Mouse (Mus musculus) neural tube, embryonic 11.5 days (tissue): ENCODE results near the gene Apob. TPM values are rescaled to one million over a fixed set of nuclear protein-coding genes. Genes with fewer than 3 reads are reported as not detected.
"Not testable (repeated sequence)": the region's sequence is repeated elsewhere in the genome, so short reads cannot be mapped to it uniquely, and the experiment has no call there.

Experiments used
- ATAC-seq: fragments of 200-750 bp; cut with Nextera tagmentation; 2 replicates; pipeline ENCODE4 v1.8.0; 2017; ENCODE audit warnings: moderate number of reproducible peaks, mild to moderate bottlenecking, moderate TSS enrichment, moderate library complexity; ENCODE audit not compliant: insufficient read depth, low FRiP score, low TSS enrichment
- DNase-seq: peaks from one replicate; pipeline ENCODE4 v3.0.0-alpha.2; 2015; ENCODE audit warnings: low spot score
- H3K27ac ChIP-seq: fragments of 300-500 bp; sonication (generic); 2 replicates; pipeline ENCODE4 v1.5.1; 2014; ENCODE audit warnings: low read depth, mild to moderate bottlenecking, low read length
- H3K27me3 ChIP-seq: fragments of 300-500 bp; sonication (generic); 2 replicates; pipeline ENCODE4 v1.6.1; 2014; ENCODE audit warnings: mild to moderate bottlenecking, low read length, mixed read lengths; ENCODE audit not compliant: control insufficient read depth, insufficient read depth
- H3K36me3 ChIP-seq: fragments of 300-500 bp; sonication (generic); 2 replicates; pipeline ENCODE4 v1.6.1; 2014; ENCODE audit warnings: mild to moderate bottlenecking, low read length, moderate library complexity, mixed read lengths; ENCODE audit not compliant: control insufficient read depth, insufficient read depth
- H3K4me1 ChIP-seq: fragments of 300-500 bp; sonication (generic); 2 replicates; pipeline ENCODE4 v1.6.1; 2014; ENCODE audit warnings: low read length, mixed read lengths; ENCODE audit not compliant: control insufficient read depth, insufficient read depth
- H3K4me2 ChIP-seq: fragments of 300-500 bp; sonication (generic); 2 replicates; pipeline ENCODE4 v1.6.1; 2014; ENCODE audit warnings: low read depth, mild to moderate bottlenecking, moderate library complexity
- H3K4me3 ChIP-seq: fragments of 300-500 bp; sonication (generic); 2 replicates; pipeline ENCODE4 v1.5.1; 2014; ENCODE audit warnings: low read depth, low read length
- H3K9ac ChIP-seq: fragments of 300-500 bp; sonication (generic); 2 replicates; pipeline ENCODE4 v1.6.1; 2014; ENCODE audit warnings: mild to moderate bottlenecking, low read length
- H3K9me3 ChIP-seq: fragments of 300-500 bp; sonication (generic); 2 replicates; pipeline ENCODE4 v1.6.1; 2016; ENCODE audit warnings: low read length; ENCODE audit not compliant: control insufficient read depth
- WGBS: fragments of 180-500 bp; shearing (Covaris S2); extraction: QIAGEN DNeasy Blood & Tissue Kit; methylation state at CpG from one replicate; pipeline ENCODE4 v1.1.7; 2014; 5-methylcytosine and 5-hydroxymethylcytosine counted together
- polyA plus RNA-seq: library from polyadenylated mRNA; unstranded; fragments of >200 nt; fragmentation: Nextera tagmentation; extraction: Ambion mirVana; gene quantifications from 2 replicates; pipeline ENCODE4 v1.2.1, GENCODE M21; 2014

The Apob gene
- polyA plus RNA-seq, 1 experiment from 2014 or later, result 0.08 TPM

DNA sequence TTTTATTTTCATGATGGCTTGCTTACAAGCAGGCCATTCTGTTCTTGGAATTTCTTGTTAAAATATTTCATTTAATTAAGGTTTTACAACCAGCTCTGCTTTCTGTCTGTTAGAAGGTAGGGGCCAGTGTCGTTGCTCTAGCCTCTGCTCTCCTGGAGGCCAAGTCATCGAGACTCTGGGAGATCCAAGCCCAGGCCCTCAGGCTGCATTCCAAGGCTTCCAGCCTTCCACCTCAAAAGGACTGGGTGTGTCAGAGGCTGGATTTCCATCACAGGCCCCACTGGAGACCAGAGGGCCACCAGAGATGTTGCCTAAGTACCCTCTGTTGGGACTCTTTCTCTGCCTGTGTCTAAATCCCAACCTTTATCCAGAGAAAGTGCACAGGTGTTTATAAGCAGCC, 52.6 kb downstream of the Apob start:
- Histone ChIP-seq H3K27me3 (peaks cover 16% of the 10 kb centered on the region), H3K4me2 (no peak overlapping the region), H3K4me1 (no peaks in the 10 kb centered on the region), H3K36me3 (no peaks in the 10 kb centered on the region), H3K9me3 (no peaks in the 10 kb centered on the region), H3K9ac (no peak overlapping the region), H3K27ac (no peak overlapping the region), H3K4me3 (no peak overlapping the region)
- 62% methylated on average over 2 of the region's 2 CpGs for WGBS
- DNase-seq (no peak), ATAC-seq (no peak)

DNA sequence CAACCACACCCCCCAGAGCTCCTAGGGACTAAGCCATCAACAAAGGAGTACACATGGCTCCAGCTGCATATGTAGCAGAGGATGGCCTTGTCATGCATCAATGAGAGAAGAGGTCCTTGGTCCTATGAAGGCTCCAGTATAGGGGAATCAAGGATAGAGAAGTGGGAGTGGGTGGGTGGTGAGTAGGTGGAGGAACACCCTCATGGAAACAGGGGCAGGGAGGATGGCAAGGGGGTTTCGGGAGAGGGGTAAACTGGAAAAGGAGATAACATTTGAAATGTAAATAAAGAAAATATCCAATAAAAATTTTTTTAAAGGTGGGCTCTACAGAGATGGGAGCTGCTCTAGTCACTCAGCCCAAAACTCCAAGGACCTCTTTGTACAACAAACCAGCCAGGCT, 53.7 kb downstream of the Apob start:
- ATAC-seq, H3K4me1 ChIP-seq: not testable (repeated sequence)
- WGBS, result 92% methylated on average over 1 of the region's 1 CpGs

DNA sequence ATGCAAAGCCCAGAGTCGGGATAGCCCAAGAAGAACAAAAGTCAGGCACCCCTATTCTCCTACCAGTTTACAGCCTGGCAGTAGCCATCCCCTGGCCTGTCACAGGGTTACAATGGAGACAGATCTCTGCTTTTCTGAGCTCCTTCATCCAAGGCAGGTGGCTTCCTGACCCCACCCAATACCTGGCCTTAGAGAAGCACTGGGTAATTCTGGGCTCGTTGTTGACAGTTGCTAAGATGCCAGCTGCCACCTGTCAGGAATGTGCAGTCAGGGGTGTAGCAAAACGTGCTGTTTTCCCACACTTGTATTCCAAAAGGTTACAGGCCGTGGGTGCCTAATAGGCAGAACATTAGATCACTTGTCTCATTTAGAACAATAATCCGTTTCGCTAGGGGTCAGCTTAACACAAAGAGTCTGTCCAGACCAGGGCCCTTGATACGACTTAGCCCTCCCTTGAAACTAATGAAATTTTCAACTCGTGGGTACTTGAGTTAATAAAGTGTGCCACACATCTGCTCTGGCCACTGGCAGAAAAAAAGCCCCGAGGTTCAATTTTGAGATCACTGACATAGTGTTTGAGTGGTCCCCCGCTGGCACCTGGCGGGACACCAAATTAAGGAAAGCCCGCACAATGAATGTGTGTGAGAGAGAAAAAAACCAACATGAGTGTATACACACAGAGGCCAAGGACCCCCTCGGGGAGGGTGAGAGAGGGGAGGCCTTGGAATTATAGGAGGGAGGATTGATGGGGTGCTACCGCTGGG, 54.3 kb downstream of the Apob start:
- DNase-seq (peak; percentile 57), ATAC-seq (peak; percentile 84)
- no peak overlapping the region for H3K4me2 ChIP-seq
- WGBS, result 26% methylated on average over 14 of the region's 14 CpGs
- H3K36me3 ChIP-seq, result no peaks in the 10 kb centered on the region
- no peaks in the 10 kb centered on the region for H3K9me3 ChIP-seq
- no peak overlapping the region for H3K27ac ChIP-seq
- peaks cover 21% of the 10 kb centered on the region for H3K27me3 ChIP-seq
- H3K4me1 ChIP-seq, result no peaks in the 10 kb centered on the region
- no peak overlapping the region for H3K9ac ChIP-seq
- H3K4me3 ChIP-seq, result no peak overlapping the region

More for the DNA sequence above, 53.7 kb downstream of the Apob start:
- H3K9ac ChIP-seq, H3K36me3 ChIP-seq, H3K27ac ChIP-seq, H3K4me2 ChIP-seq, H3K4me3 ChIP-seq, H3K9me3 ChIP-seq, DNase-seq: not testable (repeated sequence)
- H3K27me3 ChIP-seq, result peaks cover 21% of the 10 kb centered on the region

DNA sequence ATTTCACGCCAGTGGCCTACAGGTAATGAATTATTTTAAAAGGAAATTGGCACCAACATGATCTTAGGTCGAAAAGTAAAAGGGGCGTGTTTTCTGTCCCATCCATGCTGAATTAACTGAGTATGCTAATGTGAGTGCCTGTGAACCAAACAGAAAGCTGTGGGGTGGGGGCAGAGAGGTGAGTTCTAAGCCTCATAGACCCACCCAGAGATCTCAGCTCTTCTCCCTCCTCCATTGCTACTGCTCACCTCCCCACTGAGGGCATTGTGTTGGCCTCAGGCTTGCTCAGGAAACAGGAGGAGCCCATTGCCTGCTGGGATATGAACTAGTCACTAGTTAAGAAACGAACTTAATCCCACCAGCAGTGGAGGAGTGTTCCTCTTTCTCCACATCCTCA, 54.9 kb downstream of the Apob start:
- peak; percentile 57 for ATAC-seq
- no peak overlapping the region for H3K4me3 ChIP-seq
- no peaks in the 10 kb centered on the region for H3K4me1 ChIP-seq
- no peaks in the 10 kb centered on the region for H3K36me3 ChIP-seq
- H3K9ac ChIP-seq, result no peak overlapping the region
- WGBS, result 25% methylated on average over 4 of the region's 4 CpGs
- no peak overlapping the region for H3K4me2 ChIP-seq
- H3K27ac ChIP-seq, result no peak overlapping the region
- peaks cover 19% of the 10 kb centered on the region for H3K27me3 ChIP-seq
- no peak for DNase-seq
- no peaks in the 10 kb centered on the region for H3K9me3 ChIP-seq

DNA sequence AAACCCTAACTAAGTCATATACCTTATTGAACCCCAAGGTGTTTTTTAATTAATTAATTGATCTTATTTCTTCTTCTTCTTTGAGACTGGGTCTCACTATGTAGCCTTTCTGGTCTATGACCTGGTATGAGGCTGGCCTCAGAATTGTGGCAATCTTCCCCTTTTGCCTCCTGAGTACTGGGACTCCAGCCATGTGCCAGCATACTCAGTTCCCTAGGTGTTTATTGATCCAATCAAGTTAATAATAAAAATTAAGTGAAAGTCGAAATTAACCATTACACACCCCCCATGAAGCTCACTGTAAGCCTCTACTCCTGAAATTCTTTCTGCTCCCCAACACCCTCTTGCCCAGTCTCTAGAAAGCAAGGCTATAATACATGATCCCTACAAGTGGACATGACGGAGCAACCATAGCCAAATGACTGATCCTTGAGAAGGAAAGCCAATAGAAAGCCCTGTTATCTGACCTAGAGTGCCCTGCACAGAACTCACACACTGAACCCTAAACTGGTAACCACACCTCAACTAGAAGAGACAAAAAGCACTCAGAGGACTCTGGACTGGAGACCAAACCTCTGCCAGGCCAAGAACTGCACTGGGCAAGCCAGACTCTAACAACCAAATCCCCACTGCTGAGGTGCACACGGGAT, 60.8 kb downstream of the Apob start:
- no peaks in the 10 kb centered on the region for H3K9me3 ChIP-seq
- 0 out of 2 replicates have a peak, but pooled peaks cover 5% of the 10 kb centered on the region for H3K27me3 ChIP-seq
- no peaks in the 10 kb centered on the region for H3K36me3 ChIP-seq
- no peak overlapping the region for H3K27ac ChIP-seq
- WGBS, result 81% methylated on average over 3 of the region's 3 CpGs
- H3K9ac ChIP-seq, result no peak overlapping the region
- H3K4me1 ChIP-seq, result no peaks in the 10 kb centered on the region
- H3K4me3 ChIP-seq, result no peak overlapping the region
- H3K4me2 ChIP-seq, result no peak overlapping the region
- ATAC-seq (no peak), DNase-seq (no peak)

GRCm38 (mm10) chr12:8042626-8043394, 65.4 kb downstream of the Apob start:
- Histone ChIP-seq H3K36me3 (no peaks in the 10 kb centered on the region), H3K4me1 (no peaks in the 10 kb centered on the region), H3K27ac (no peak overlapping the region), H3K9me3 (no peaks in the 10 kb centered on the region), H3K4me2 (no peak overlapping the region), H3K27me3 (no peaks in the 10 kb centered on the region), H3K4me3 (no peak overlapping the region), H3K9ac (no peak overlapping the region)
- DNase-seq, result no peak
- no peak for ATAC-seq
- WGBS, result 88% methylated on average over 7 of the region's 7 CpGs

DNA sequence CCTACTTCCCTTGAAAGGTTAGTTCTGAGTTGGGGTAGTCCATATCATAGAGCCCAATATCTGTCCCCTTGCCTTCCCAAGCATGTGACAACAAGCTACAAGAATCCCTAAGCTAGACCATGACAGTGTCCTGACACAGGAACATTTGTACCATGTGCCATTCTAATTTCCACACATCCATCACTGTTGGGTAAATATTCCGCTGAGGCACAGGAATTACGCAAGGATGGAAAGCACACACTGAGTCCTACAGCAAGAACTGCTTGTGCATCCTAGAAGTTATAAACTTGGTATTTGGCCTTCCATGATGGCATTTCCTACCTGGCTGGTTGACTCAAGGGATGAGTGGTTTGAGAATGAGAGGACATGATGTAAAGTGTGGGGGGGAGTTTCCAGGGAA, 69.6 kb downstream of the Apob start:
- H3K4me3 ChIP-seq, result no peak overlapping the region
- H3K9me3 ChIP-seq, result no peaks in the 10 kb centered on the region
- H3K27ac ChIP-seq, result no peak overlapping the region
- DNase-seq, result no peak
- WGBS, result 95% methylated on average over 2 of the region's 2 CpGs
- H3K4me2 ChIP-seq, result no peak overlapping the region
- H3K9ac ChIP-seq, result no peak overlapping the region
- H3K36me3 ChIP-seq, result no peaks in the 10 kb centered on the region
- H3K27me3 ChIP-seq, result no peaks in the 10 kb centered on the region
- ATAC-seq, result no peak
- H3K4me1 ChIP-seq, result no peaks in the 10 kb centered on the region

DNA sequence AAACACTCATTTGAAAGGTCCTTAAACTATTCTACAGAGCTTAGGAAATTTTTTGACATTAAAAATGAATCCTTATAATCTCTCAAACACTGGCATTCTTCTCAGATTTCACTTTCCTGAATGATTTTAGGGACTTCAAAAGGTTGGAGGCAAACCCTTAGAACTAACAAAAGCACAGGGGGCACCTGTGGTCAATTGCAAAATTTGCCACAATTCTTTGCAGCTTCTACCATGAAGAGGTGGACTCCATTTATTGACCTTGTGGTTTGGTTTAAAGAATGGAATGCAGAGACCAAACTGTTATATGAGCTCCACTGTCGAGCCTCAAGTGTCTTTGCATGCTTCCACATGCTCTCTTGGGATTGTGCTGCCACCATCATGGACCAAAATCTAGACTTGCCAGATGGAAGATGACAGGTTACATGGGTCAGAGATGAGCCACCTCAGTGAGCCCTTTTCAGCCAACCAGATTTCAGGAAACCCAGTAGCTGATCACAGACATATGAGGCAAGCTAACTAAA, 70.4 kb downstream of the Apob start:
- no peaks in the 10 kb centered on the region for H3K27me3 ChIP-seq
- H3K4me1 ChIP-seq, result no peaks in the 10 kb centered on the region
- DNase-seq, result no peak
- H3K27ac ChIP-seq, result no peak overlapping the region
- no peak overlapping the region for H3K4me3 ChIP-seq
- no peak overlapping the region for H3K4me2 ChIP-seq
- H3K36me3 ChIP-seq, result no peaks in the 10 kb centered on the region
- H3K9me3 ChIP-seq, result no peaks in the 10 kb centered on the region
- WGBS, result 31% methylated on average over 1 of the region's 1 CpGs
- H3K9ac ChIP-seq, result no peak overlapping the region
- ATAC-seq, result no peak
